Mouse (Mus musculus) T-helper 2 cell (primary cell): ENCODE measurements around the gene Nacad.

Experiments used
- in situ Hi-C: fragments of 300-600 bp; cut with MboI, MseI; formaldehyde crosslinking; loops from one replicate; pipeline ENCODE4 v1.15.1; 2025; ENCODE audit warnings: high pct_unique_total_duplicates

The Nacad gene

DNA sequence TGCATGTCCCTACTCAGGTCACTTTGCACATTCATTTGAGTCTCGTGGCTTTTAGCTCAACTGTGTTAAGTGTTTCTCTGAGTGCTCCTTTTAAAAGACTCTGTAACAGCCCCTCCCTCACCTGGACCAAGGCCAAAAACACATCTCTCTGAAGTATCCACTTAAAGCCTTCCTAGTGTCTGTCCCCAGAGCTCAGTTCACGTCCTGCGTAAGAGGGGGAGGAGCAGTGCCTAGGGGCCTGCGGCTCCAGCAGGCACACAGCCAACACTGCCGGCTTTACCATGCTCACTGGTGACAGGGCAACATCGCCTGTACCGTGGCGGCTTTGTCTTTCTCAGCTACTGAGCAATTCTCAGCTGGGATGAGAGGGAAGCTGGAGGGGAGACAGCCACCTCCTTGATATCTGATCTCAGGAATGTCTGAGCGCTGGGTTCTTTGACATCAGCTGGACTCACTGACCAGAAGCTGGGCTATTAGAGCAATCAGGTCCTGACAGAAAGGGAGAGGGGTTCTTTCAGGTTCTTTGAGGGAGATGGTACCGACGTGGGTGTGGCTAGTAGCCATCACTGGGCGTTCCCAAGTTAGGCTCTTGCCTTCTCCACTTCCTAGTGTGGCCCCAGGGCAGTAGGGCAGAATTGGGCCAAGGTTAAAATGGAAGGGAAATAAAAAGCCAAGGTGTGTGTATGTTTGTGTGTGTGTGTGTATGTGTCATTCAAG lies 1.8 kb downstream of the Nacad start:
- in situ Hi-C loops, result no loop called here

DNA sequence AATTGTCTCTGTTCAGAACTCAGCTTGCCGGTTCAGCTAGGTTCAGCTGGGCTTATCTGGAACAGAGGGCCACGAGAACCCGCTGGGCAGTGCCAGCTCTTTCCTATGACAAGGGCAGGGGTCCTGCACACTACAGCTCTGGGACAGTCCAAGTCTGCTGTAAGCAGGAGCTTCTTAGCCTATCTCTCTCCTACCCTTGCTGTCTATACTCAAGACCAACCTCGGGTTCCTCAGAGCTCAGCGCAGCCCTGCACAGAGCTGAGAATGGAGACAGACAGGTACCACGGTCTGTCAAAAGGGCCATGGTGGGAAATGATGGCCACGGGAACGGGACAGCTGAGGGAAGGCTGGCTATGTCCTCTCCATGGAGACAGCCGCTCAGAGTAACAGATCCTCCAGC lies 2.6 kb downstream of the Nacad start:
- in situ Hi-C loops, result no loop called here

DNA sequence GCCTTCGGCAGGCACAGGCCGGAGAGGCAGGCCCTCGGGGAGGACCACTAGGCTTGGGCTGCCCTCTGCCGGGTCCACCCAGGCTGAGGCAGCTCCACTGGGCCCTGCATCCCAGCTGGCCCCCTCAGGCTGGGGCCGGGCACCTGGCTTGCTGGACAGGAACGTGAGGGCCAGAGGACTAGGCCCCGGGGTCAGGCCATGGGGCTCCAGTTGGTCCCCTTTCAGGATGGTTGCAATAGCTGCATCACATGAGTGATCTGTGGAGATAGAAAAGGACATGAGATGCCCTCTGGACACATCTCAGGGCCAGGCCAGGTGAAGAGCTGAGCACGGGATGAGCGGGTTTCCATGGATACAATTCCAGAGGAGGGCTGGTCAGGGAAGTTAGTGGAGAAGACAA lies 3.2 kb downstream of the Nacad start:
- in situ Hi-C loops, result no loop called here

DNA sequence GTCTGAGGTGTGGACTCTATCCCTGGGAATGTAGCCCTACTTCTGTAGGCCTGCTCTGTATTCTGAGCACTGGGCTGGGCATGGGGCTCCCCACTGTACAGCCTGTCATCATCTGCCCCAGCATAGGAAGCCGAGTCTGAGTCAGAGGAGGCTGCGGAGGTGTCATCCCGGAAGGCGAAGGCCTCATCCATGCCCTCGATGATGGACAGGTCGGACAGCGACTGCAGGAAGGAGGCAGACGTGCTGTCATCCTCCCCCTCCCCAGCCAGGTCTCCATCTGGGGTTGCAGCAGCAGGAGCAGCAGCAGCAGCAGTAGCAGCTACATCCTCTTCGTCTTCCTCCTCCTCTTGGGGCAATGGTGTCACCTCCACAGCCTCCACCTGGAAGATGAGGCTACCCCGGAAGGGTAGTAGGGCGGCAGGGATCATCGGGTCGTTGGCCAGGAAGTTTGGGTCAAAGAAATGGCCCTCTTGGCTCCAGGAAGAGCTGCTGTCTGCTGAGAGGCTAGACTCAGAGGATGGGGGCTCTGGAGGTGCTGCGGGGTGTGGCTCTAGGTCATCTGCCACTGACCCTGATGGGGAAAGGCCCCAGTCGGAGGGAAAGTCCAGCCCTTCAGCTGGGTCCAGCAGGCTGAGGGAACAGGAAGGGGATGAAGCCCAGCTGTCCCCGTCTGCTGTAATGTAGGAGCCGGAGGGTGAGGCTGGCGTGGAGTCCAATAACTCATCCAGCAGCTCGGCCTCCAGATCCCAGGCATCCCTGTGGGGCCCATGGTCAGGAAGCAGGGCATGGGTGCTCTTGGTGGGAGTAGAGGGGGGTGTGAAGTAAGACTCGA lies 4.0 kb downstream of the Nacad start:
- in situ Hi-C loops, result no loop called here

DNA sequence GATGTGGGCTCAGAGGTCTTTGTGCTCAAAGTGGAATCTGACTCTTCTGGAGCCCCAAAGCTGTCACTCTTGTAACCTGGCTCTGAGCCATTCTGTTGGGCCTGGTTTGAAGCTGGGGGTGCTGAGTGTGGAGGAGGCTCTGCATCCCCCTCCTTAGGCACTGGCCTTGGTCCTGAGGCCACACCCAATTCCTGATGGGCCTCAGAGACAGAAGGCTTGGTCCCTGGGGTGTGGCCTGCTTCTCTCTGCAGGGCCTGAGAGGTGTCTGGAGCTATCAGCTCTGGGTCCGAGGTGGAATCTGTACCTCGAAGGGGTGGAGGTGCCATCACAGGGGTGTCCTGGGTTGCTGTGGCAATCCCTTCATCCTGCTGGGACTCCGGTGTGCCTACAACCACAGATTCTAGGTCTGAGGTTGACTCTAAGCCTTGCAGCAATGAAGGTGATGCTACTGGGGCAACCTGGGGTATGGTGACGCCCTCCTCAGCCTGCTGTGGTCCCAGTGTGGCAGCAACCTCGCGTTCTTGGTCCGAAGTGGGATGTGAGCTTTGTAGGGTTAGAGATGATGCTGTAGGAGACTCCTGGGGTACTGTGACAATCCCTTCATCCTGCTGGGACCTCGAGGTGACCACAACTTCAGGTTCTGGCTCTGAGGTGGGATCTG lies 5.4 kb downstream of the Nacad start:
- in situ Hi-C loops, result no loop called here

DNA sequence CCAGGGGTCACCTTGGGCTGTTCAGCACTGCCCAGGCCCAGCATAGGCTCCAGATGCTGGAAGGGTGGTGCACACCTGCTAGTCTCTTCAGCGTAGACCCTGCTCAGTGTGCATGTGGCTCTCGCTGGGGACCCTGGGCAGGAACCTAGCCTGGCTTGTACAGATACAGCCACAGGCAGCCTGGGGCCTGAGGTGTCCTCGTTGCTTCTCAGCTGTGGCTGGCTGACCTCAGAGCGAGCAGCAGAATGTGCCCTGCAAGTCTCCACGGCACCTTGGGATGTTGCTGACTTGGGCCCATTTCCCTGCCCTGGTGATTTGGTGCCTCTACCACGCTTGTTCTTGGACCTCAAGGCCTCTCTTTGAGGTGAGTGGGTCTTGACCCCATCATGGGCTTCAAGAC lies 6.0 kb downstream of the Nacad start:
- in situ Hi-C loops, result no loop called here

DNA sequence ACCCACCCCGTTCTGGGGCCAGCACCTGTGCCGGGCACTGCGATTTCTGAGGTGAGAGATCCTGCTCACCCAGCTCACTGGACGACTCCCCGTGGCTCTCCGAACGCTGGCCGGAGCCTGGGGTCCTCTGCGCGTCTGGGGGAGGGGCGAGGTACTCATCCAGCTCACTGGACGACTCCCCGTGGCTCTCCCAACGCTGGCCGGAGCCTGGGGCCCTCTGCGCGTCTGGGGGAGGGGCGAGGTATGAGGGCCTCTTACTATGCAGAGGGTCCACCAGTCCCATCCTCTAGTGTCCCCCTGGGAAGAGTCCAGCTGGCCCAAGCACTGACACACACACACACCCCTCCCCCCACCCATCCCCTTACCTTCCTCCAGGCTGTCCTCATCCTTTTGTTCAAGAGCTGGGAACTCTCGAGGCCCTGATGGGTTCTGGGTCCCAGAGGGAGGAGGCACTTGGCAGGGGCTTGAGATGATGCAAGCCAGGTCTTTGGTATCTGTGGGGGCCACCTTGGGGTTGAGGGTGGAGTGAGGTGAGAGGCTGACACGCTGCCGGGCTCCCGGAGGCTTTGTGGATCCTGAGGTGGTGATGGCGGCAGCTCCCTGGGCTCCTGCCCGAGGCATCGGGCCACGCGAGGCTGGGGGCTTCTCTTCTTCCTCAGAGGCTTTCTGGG lies 6.7 kb downstream of the Nacad start:
- in situ Hi-C loops, result no loop called here

DNA sequence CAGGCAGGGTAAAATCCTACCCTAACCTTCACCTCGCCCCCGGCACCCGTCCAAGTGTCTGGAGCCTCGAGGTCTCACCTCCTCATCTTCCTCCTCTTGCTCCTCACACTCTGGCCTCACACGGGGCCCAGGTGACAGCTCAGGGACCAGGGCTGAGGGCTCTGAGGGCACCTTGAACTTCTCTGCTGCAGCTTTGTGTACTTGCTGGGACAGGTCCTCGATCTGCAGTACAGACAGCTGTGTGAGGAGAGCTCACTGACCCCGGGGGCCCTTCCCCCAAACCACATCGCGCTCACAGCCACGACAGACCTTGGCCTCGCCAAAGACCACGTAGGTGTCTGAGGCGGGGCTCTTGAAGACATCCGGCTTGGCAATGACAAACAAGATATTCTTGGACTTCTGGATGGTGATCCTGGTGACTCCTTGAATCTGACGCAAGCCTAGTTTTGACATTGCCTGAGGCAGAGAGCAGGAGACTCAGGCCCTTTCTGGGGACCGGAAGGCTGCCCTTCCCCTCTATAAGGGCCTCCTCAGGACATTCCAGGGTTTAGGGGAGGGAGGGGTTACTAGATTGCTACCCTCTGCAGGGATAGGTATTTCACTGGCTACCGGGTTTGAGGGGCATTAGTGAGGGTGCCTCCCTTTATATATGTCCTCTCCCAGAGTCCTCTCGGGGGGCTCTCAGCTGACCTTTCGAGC lies 7.5 kb downstream of the Nacad start:
- in situ Hi-C loops, result no loop called here

DNA sequence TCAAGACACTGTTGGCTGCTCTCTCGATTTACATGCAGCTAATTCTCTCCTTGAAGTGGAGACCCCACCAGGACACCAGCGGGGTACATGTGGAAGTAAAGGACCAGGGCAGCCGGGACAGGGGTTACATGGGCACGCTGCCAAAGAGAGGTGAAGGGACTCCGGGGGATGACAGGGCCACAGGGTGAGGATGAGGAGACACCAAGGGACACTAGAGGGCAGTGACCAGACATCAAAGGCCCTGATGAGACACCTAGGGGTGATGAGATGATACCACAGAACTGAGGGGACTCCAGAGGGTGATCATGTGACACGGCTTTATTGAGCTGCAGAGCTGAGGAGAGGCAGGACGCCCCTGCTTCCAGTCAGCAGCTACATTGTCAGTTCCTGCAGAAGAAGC lies 8.3 kb downstream of the Nacad start:
- in situ Hi-C loops, result no loop called here

DNA sequence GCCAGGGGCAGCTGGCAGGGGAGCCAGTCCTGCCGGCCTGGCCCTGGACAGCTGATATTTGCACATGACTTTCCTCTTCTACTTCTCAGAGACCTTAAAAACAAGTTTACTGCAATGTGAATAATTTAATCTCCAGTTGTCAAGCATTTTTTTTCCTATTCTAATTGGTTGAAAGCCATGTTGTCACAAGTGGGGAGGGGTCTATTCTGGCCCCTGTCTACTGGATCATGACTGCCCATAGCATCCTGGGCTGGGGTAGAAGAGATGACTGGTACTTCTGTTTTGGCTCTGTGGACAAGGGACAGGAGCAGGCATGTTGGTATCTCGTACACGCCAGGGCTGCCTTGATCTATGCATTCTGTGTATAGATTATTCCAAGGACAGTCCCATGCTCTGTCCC lies 9.2 kb downstream of the Nacad start:
- in situ Hi-C loops, result no loop called here

DNA sequence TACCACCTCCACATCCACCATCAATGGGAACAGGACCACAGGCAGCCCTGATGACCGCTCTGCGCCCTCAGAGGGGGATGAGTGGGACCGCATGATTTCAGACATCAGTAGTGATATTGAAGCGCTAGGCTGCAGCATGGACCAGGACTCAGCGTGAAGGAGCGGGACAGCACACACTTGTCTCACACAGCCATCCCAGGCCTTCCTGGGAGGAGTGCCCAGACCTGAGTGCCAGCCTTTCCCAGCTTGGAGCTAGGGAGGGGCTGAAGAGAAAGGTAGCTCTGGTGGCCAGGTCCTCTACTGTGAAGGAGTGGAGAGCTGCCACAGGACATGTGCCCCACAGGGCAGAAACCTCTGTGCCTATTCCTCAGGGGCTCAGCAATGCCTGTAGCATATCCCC lies 9.6 kb downstream of the Nacad start:
- in situ Hi-C loops, result no loop called here

DNA sequence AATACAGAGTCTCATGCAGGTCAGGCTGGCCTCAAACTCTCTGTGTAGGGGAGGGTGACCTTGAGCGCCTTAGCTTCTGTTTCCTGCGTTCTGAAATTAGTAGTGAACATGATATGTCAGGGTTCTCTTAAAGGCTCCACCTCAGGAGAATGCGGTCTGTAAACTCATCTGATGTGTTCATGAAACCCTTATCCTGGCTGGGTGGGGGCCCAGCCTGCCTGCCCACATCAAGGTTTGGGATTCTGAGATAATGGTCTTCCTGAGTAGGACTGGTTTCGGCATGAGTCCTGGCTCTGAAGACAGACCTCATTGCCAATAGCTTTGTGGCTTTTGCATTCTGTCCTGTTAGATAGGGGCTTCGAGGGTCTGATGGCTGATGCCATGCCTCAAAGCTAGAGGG lies 10.5 kb downstream of the Nacad start:
- in situ Hi-C loops, result no loop called here

DNA sequence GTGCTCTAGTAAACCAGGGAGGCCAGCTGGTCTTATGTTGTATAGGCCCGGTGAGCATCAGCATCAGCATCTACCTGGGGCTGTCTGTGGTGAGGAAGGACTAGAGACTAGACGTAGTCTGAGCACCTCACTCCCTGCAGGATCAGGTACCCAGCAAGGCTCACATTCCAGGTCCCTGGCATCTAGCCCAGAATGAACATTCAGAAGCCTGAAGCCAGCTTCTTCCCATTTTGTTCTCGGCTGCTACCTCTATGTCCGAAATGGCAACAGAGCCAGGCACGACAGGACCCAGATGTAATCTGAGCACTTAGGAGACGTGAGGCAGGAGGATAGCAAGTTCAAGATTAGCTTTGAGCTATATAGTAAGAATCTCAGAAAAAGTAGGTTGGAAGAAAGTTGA lies 11.0 kb downstream of the Nacad start:
- in situ Hi-C loops, result no loop called here

DNA sequence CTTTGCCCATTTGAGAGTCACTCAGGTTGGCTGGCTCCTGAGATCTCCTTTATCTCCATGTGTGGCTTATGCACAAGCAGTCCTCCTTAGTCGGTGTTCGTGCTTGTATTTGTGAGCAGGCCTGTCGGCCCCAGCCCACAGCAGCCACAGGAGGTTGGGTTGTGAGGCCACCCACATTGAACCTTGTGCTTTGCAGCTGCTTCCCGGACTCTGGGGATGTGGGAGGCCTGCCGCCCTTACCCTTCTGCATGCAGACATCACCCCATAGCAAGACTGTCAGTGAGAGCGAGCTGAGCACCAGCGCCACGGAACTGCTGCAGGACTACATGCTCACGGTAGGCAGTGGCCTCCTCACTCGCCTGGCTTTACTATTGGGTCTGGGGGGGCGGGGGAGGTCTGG lies 12.4 kb downstream of the Nacad start:
- in situ Hi-C loops, result no loop called here

DNA sequence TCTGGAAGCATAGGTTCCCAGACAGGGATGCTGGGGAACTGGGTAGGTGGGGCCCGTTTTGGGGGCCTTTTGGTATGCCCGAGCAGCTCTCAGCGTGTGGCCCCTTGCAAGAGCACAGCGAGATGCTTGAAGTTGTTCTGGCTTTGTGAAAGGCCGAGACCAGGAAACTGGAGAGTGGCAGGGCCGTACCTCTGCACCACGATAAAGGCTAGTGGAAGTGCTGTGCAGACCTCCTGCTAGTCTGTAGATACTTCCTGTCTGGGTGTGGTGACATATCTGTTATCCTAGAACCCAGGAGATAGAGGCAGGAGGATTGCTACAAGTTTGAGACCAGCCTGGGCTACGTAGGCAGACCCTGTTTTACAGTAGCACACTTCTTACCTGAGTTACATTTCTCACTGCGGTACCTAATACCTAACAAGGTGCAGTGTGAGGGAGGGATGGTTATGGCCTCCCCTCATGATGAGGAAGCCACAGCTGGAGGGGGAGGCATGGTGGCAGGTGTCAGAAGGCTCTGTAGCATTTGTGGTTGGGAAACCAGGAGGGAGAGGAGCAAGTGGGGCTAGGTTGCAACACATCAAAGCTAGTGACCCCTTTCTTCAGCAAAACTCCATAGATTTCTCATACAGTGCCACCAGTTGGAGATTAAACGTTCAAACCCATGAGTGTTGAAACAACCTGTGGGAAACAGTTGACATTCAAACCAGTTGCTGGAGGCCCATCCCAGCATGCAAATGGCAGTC lies 14.7 kb downstream of the Nacad start:
- in situ Hi-C loops, result no loop called here

DNA sequence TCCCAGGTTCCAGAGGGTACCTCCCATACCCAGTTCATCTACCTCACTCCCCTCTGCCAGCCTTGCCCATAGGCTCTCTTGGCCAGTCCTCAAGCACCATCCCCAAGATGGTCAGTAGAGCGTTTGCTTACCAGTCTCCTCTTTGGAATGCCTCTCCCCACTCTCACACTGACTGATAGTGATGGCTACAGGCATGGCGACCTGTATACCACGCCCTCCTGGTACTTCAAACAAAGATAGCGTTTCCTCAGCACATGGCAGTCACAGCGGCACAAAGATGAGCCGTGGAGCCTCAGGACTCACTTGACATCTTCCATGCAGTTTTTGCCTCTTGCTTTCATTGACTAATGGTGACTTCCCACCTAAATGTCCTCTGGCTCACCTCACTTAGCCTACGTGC lies 16.0 kb downstream of the Nacad start:
- in situ Hi-C loops, result no loop called here

DNA sequence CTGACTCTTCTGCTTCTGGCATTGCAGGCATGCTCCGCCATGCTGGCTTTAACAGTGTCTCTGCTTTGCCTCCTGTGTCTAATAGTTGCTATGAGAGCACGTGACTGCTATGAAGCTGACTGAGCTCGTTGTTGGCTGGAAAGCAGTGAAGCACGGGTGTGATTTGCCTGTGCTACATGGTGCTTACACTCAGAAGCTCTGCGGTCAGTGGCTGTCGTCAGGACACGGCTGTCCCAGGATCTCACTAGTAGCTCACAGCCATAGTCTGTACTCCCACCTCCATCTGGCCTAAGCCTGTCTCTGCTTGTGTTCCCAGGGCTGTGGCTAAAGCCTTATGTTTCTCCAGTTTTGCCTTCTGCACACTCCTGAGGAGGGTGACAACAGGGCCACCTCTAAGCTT lies 17.6 kb downstream of the Nacad start:
- in situ Hi-C loops, result no loop called here

DNA sequence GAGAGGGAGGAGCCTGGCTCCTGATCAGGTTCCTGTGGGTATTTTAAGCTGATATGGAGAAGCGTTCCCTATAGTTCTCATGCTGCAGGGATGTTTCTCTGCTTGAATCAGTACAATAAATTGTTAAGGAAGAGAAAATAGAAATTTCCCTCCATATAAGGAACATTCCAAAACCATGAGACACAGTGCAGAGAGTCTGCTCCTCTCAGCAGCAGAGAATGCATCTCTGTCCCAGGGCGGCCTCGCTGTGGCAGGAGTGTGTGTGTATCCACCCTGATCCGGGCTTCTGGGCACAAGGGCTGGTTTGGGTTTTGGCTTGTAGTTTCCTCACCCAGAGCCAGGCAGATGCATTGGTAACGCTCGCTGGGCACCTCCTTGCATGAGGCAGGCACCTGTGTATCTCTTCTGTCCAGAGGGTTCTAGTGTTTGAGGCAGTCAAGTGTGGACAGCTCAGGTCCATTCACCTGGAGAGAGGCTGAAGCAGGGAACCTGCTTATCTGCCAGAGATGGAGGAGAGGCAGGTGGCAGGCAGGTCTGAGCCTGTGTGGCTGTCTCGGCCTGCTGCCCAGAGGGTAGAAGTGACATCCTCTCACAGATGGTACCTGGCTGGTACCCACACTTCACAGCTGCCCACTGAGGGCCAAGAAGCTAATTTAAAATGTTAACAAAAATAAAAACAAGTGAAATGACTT lies 18.5 kb downstream of the Nacad start:
- in situ Hi-C loops, result no loop called here

DNA sequence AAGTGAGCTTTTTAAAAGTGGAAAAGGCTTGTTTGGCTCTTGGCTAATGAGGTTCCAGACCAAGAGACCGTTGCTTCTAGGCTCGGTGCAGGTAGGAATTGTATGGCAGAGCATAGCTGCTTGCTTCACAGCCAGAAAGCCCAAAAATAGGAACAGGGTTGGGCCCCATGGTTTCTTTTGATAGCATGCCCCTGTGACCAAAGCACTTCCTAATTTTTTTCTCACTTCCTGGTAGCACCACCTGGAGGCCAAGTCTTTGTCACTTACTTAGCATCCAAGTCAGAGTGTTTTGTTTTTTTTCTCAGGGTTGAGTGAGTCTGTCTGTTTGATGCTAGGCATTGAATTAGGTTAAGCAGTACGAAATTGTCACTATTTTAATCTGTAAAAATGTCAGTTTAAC lies 19.2 kb downstream of the Nacad start:
- in situ Hi-C loops, result no loop called here

DNA sequence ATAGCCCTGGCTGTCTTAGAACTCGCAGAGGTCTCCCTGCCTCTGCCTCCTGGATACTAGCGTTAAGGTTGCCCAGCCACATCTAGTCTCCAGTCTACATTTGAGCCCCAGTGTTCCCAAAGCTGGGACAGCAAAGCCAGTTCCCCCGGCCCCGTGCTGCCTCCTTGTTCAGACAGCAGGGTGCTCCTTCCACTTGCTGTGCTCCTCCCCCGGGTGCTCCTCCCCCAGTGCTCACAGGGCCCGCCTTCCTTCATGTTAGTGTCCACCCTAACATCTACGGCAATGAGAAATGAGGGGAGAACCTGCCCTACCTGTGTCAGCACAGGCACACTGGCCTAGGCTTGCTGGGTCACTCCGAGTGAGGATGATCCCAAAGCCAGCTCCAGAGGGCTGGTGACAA lies 20.1 kb downstream of the Nacad start:
- in situ Hi-C loops, result no loop called here
